Mouse (Mus musculus) ES-Bruce4 (cell line): ENCODE results near the gene Ddit4l. TPM values are rescaled to one million over a fixed set of nuclear protein-coding genes. Genes with fewer than 3 reads are reported as not detected.

ENCODE experiments used
- H3K27ac ChIP-seq: 2 replicates; pipeline ENCODE4 v1.5.1; 2012; ENCODE audit warnings: low read length, inconsistent platforms; ENCODE audit not compliant: insufficient read depth
- H3K27me3 ChIP-seq: 2 replicates; pipeline ENCODE4 v1.6.1; 2012; ENCODE audit warnings: mild to moderate bottlenecking, low read length, inconsistent platforms; ENCODE audit not compliant: control insufficient read depth, poor library complexity, insufficient read depth, severe bottlenecking
- H3K36me3 ChIP-seq: 2 replicates; pipeline ENCODE4 v1.6.1; 2012; ENCODE audit warnings: inconsistent platforms, mild to moderate bottlenecking, low read length, moderate library complexity; ENCODE audit not compliant: control insufficient read depth, poor library complexity, insufficient read depth, severe bottlenecking
- H3K4me1 ChIP-seq: one replicate; pipeline ENCODE4 v1.8.1; 2011; ENCODE audit warnings: low read length; ENCODE audit not compliant: control insufficient read depth, insufficient read depth
- H3K4me3 ChIP-seq: 2 replicates; pipeline ENCODE4 v1.5.1; 2011; ENCODE audit warnings: low read depth, mild to moderate bottlenecking, low read length
- H3K9ac ChIP-seq: 2 replicates; pipeline ENCODE4 v1.6.1; 2012; ENCODE audit warnings: low read depth, mild to moderate bottlenecking, inconsistent platforms; ENCODE audit not compliant: poor library complexity, severe bottlenecking
- H3K9me3 ChIP-seq: replicated peaks from 2 replicates; pipeline ENCODE4 v1.6.1; 2012; ENCODE audit warnings: mild to moderate bottlenecking, low read length, inconsistent platforms; ENCODE audit not compliant: control insufficient read depth, poor library complexity, insufficient read depth, severe bottlenecking
- CTCF ChIP-seq: IDR thresholded peaks from one replicate; pipeline ENCODE4 v1.8.1; 2011; ENCODE audit warnings: low read depth, low read length
- EP300 ChIP-seq: IDR thresholded peaks from 2 replicates; pipeline ENCODE4 v1.6.1; 2011; ENCODE audit warnings: low read depth, low read length; ENCODE audit not compliant: insufficient read depth
- POLR2A ChIP-seq: IDR thresholded peaks from one replicate; pipeline ENCODE4 v1.8.1; 2011; ENCODE audit warnings: low read length; ENCODE audit not compliant: insufficient read depth
- polyA plus RNA-seq: library from polyadenylated mRNA; stranded (reverse); fragments of >200 nt; gene quantifications from 2 replicates; pipeline ENCODE4 v1.2.4, GENCODE M21; 2011; ENCODE audit warnings: low read depth; ENCODE audit not compliant: missing spikeins, insufficient read depth, insufficient read length

The Ddit4l gene
- polyA plus RNA-seq, 1 experiment: 13.9 TPM

GRCm38 (mm10) chr3:137622895-137623580 lies 1.6 kb downstream of the Ddit4l start:
- H3K27me3 ChIP-seq: no peaks in the 10 kb centered on the region; the same call in none of the 2 replicates
- H3K9ac ChIP-seq: peak overlapping the region; percentile 51; the same call in 1 of the 2 replicates
- peak overlapping the region; percentile 51 for H3K4me3 ChIP-seq
- H3K4me1 ChIP-seq: no peaks in the 10 kb centered on the region
- peaks cover 3% of the 10 kb centered on the region for H3K9me3 ChIP-seq
- TF ChIP-seq EP300 (no peak), CTCF (no peak), POLR2A (no peak)
- H3K36me3 ChIP-seq: 0 out of 2 replicates have a peak, but pooled peaks cover 10% of the 10 kb centered on the region
- no peak overlapping the region for H3K27ac ChIP-seq

GRCm38 (mm10) chr3:137623581-137624362 lies 2.4 kb downstream of the Ddit4l start:
- peak overlapping the region; percentile 51 for H3K9ac ChIP-seq
- 0 out of 2 replicates have a peak, but pooled peaks cover 10% of the 10 kb centered on the region for H3K36me3 ChIP-seq
- no peaks in the 10 kb centered on the region; the same call in none of the 2 replicates for H3K27me3 ChIP-seq
- TF ChIP-seq EP300: no peak
- TF ChIP-seq POLR2A: peak; percentile 32
- H3K4me3 ChIP-seq: peak overlapping the region; percentile 60
- peaks cover 3% of the 10 kb centered on the region for H3K9me3 ChIP-seq
- no peaks in the 10 kb centered on the region for H3K4me1 ChIP-seq
- H3K27ac ChIP-seq: no peak overlapping the region

GRCm38 (mm10) chr3:137625054-137625453 lies 3.6 kb downstream of the Ddit4l start:
- peaks cover 3% of the 10 kb centered on the region for H3K9me3 ChIP-seq
- H3K36me3 ChIP-seq: 0 out of 2 replicates have a peak, but pooled peaks cover 10% of the 10 kb centered on the region
- H3K9ac ChIP-seq: no peak overlapping the region
- H3K4me3 ChIP-seq: no peak overlapping the region
- no peaks in the 10 kb centered on the region; the same call in none of the 2 replicates for H3K27me3 ChIP-seq
- TF ChIP-seq CTCF: no peak
- no peak for TF ChIP-seq POLR2A
- no peak for TF ChIP-seq EP300
- H3K4me1 ChIP-seq: no peaks in the 10 kb centered on the region
- no peak overlapping the region for H3K27ac ChIP-seq

DNA sequence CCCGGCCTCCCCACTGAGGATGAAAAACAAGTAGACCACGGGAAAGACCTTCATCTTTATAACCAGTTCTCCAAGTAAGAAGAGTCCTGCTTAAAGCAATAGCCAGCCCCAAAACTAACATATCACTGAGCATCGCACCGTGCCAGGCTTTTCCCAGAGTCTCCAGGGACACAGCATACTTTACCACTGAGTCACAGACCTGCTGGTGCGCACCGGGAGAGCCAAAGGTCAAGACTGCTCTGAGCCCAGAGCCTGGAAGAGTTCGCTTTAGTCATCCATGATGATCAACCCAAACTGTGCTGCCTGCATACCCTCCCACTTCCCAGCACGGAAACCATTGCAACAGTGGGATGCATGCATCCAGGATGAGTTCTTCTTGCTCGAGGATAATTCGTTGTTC lies 12.3 kb downstream of the Ddit4l start:
- Histone ChIP-seq H3K36me3 (no peaks in the 10 kb centered on the region), H3K27ac (no peak overlapping the region), H3K9ac (no peak overlapping the region), H3K9me3 (no peaks in the 10 kb centered on the region), H3K4me3 (no peak overlapping the region), H3K27me3 (no peaks in the 10 kb centered on the region), H3K4me1 (no peaks in the 10 kb centered on the region)
- TF ChIP-seq POLR2A (no peak), EP300 (no peak), CTCF (no peak)

GRCm38 (mm10) chr3:137636571-137636970 lies 15.2 kb downstream of the Ddit4l start:
- Histone ChIP-seq H3K4me1 (no peaks in the 10 kb centered on the region), H3K27ac (no peak overlapping the region), H3K9ac (no peak overlapping the region), H3K4me3 (no peak overlapping the region), H3K27me3 (no peaks in the 10 kb centered on the region), H3K36me3 (no peaks in the 10 kb centered on the region), H3K9me3 (no peaks in the 10 kb centered on the region)
- TF ChIP-seq EP300: no peak
- TF ChIP-seq POLR2A: no peak
- TF ChIP-seq CTCF: no peak

DNA sequence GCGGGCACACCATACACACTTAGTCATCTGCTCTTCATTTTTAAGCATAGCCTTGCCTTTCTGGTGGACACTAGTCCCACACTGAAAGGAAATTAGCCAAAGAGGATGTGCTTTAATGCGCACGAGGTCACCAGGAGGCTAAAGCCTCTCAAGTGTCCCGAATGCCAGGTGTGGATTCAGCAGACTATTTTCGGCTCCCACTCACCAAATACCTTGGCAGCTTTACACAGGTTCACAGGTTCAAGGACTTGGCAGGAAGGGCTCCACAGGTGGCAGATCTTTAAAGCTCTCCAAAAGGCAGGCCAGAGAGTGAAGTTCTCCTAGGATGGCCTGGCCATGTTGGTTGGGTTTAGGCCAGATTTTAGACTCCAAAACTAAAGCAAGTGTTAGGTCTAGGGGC lies 19.8 kb downstream of the Ddit4l start:
- Histone ChIP-seq H3K9me3 (no peaks in the 10 kb centered on the region; the same call in 1 of the 2 replicates), H3K27me3 (no peaks in the 10 kb centered on the region), H3K4me3 (no peak overlapping the region), H3K4me1 (no peaks in the 10 kb centered on the region), H3K9ac (no peak overlapping the region), H3K36me3 (no peaks in the 10 kb centered on the region), H3K27ac (no peak overlapping the region)
- TF ChIP-seq POLR2A: no peak
- TF ChIP-seq CTCF: no peak
- TF ChIP-seq EP300: no peak
